Mouse (Mus musculus) adrenal gland, postnatal 10 days (tissue): ENCODE data around the gene Gga3. TPM values are rescaled to one million over a fixed set of nuclear protein-coding genes. Genes with fewer than 3 reads are reported as not detected.

ENCODE experiments used
- DNase-seq: peaks from one replicate; pipeline ENCODE4 v3.0.0; 2021; ENCODE audit warnings: mixed read lengths
- total RNA-seq, 2 experiments: library from RNA; stranded (reverse); gene quantifications; 2 replicates each; pipeline ENCODE4 v1.2.3; 2021

Gga3 gene
- total RNA-seq, 2 experiments from 2014 or later: 20.0 to 35.9 TPM

DNA sequence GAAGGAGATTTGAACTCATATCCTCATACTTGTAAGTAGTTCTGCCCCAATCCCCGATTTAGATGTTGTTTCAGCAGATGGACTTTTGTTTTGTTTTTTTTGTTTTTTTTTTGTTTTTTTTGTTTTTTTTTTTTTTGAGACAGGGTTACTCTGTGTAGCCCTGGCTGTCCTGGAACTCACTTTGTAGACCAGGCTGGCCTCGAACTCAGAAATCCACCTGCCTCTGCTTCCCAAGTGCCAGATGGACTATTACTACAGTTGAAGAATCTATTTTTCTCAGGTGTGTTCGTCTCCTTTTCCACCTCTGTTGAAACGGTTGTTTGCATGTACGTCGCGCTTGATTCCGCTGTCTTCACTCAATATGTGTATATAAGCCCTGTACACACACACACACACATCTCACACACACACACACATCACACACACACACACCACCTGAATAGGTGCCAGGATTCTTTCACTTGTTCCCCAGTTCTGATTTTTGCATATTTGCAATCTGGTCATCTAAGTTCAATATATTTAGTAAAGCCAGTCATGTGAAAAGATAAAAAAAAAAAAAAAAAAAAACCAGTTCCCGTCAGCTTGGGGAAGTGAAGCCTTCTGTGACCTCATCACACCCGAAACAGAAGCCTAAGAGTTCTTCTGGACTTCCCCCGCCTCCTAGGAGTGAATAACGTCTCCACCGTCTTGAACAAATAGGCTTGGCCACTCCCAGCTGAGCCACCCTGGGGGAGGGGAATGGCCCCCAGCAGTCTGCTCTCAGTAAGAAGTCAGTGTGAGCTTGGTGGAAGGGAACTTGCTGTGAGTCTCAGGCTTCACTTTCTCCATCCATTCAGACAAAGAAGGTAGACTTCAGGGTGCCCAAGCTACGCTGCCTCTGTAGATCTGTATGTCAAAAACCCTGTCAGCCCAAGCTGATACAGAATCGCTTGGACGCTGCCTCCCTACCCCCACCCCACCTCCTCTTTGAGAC lies 27.0 kb upstream of the Gga3 start:
- no peak for DNase-seq

DNA sequence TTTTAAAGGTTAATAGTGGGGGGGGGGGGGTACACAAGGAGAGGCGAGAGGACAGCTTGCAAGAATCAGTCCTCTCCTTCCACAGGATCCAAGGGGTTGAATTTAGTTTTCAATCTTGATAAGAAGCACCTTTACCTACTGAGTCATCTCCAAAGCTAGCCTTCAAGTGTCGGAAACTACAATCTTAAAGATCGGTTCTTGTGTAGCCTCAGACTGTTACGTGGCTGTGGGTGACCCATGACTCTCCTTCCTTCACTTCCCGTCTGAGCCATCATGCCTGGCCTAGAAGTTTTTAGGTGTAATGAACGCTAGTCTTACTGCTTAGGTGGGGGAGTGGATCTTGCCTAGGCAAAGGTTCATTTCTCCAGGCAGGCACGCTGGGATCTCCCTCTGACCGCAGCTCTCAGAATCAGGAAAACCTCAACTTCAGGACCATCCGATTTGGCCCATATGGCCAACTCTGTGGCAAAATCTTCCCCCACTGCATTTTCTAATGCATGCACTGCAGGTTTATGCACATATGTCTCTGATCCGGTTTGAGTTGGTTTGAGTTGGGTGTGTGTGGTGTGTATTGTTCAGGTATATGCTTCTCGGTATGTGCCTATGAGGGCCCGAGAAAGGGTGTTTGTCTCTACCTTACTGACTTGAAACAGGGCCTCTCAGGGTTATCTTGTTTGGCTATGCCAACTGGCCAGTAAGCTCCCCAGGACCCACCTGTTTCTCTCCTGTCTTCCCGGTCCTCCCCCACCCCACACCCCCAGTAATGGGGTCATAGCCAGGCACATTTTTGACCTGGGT lies 26.1 kb upstream of the Gga3 start:
- no peak for DNase-seq

GRCm38 (mm10) chr11:115628465-115629101 lies 24.7 kb upstream of the Gga3 start:
- no peak for DNase-seq

GRCm38 (mm10) chr11:115627705-115628464 lies 24.0 kb upstream of the Gga3 start, which contains the start of gene Slc25a19:
TSS of gene Slc25a19 (minus strand) at chr11:115628295.
- DNase-seq: peak; percentile 99

DNA sequence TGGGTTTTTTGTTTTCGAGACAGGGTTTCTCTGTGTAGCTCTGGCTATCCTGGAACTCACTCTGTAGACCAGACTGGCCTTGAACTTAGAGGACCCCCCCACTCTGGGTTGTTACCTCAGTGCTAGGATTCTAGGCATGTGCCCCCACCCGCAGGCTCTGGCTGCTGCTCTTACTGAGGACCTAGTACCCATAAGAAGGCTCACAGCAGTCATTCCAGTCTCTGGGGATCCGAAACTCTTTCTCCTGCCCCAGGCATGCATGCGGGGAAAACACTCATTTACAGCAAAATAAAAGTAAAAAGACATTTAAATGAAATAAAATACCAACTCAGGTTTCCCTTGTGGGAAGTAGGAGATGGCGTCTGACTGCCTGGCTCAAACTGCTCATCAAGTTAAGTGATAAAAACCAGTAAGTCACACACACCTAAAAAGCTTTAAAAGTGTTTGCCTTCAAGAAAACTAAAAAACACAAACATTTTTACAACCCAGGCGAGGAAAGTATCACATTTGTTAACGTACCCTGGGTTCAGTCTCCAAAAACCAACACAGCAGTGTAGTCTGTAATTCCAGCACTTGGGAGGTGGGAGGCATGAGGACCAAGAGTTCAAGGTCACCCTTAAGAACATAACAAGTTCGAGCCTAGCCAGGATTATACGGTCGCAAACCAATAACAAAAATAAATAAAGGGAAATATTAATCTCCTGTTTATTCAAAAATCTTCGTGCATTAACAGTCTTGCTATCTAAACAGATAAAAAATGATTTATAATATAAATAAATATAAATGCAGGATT lies 23.2 kb upstream of the Gga3 start:
- DNase-seq: no peak

DNA sequence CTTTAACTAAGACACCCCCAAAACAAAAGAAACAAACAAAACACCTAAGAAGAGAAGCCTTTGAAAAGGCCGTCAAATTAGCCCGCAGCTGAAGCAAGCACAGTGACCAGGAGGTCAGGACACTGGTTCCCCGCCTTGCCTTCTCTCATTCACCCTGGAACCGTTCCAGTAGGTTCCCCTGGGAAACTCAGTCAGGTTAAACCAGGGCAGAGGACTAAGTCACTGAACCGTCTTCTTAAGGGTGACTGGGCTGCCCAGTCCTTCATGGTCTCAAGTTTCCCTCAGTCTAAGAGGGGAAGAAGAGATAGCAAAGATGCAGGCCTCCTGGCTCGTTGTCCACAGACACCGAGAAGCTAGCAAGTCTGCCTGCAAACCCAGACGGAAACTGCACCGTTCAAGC lies 22.0 kb upstream of the Gga3 start:
- peak; percentile 81 for DNase-seq

DNA sequence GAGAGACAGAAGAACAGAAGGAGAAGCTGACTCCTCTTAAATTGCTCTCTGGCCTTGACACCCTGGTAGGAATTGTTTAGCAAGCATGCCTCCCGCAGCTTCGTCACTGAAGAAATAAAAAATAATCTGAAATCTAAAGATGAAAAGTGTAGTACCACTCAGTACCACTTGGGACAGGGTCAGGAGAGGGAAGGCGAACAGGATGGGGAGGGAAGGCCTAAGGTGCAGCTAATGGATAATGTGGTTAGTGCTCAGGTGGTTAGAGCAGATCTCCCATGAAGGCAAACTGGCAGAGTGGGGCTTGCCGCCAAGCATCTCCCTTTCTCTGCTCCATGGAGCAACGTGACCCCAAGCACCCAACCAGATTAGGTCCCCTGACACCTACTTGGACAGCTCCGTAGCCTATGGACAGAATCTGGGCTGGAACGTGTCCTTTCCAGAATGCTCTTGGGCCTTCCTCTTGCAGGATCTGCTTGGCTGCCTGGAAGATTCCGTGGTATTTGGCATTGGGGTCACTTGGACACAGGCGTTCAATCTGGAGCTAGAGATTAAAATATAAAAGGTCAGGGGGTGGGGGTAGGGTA lies 19.7 kb upstream of the Gga3 start:
- peak; percentile 66 for DNase-seq

GRCm38 (mm10) chr11:115619949-115620348 lies 16.1 kb upstream of the Gga3 start:
- no peak for DNase-seq

GRCm38 (mm10) chr11:115618732-115619516 lies 15.1 kb upstream of the Gga3 start:
- DNase-seq: no peak

GRCm38 (mm10) chr11:115618001-115618400 lies 14.2 kb upstream of the Gga3 start:
- no peak for DNase-seq

- peak; percentile 73 for DNase-seq
Measured at GRCm38 (mm10) chr11:115616893-115617292, 13.0 kb upstream of the Gga3 start.

GRCm38 (mm10) chr11:115616371-115616770 lies 12.5 kb upstream of the Gga3 start:
- DNase-seq: no peak

- peak; percentile 77 for DNase-seq
Measured at GRCm38 (mm10) chr11:115615875-115616274, 12.0 kb upstream of the Gga3 start.

DNA sequence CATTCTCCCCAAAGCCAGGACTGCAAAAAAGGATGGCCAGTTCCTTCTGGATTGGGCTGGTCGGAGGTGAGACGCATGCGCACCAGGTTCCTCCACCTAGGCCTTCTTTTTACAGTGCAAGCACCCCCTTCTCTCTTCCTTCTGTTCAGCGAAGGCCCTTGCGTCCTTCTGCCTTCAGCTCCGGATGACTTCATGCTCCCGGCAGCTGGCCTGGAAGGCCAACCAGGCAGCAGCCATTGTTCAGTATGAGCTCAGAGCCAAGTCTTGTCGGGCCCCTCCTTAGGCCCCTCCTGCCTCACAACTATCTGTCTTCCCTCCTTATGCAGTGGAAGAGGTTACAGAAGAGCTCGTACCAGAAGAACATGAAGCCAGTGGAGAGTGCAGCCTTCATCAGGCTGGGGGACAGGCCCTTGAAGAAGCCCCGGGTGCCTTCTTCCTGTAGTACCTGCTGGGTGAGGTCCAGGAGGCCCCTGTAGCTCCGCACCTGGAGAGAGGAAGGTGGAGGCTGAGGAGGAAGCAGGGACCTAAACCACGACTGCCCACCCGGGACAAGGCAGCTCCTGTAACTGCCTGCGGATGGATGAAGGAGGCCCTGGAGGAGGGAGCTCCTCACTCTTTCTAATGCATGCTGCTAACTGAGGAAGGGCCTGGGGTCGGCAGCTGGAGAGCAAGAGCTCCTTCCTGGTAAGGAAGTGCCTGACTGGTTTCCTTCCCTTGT lies 11.4 kb upstream of the Gga3 start:
- DNase-seq: peak; percentile 71

GRCm38 (mm10) chr11:115614346-115615107 lies 10.7 kb upstream of the Gga3 start:
- DNase-seq: no peak

- no peak for DNase-seq
Measured at GRCm38 (mm10) chr11:115613138-115613945, 9.5 kb upstream of the Gga3 start.
